Comparison of ENCODE assay signal across 19 mouse cellular contexts in genomic region chr4:83380266-83380665, GRCm38 (mm10). TPM values are rescaled to one million over a fixed set of nuclear protein-coding genes. Genes with fewer than 3 reads are reported as not detected.
DNase-seq lines count a peak whose midpoint lies in the region; TF ChIP-seq lines count a peak whose summit lies in the region.
"Had no signal": no experiment of that assay in that cellular context is flagged by ENCODE, and none has a peak within 500 bp of the region (broad histone marks: within the 10 kb centered on the region; RNA-seq: fewer than 3 reads in every experiment).

No protein-coding gene starts in this region.

- DNase-seq in lung, postnatal 36 days: peak; percentile 43
- DNase-seq in lung, postnatal 4 days: no peak
- peak; percentile 84 for DNase-seq in Muller cell, postnatal 12 days (ENCODE audit: inconsistent ontology term)
- peak; percentile 47 to 62 for DNase-seq in adrenal gland, postnatal 36 days
- no peak for DNase-seq in gastrocnemius, adult 8-10 months (ENCODE audit: low spot score in 2 of 2)
- no peak for DNase-seq in kidney, postnatal 4 days
- DNase-seq: cerebellum, adult 8-10 months; gastrocnemius, postnatal 14 days; kidney, adult 8-10 months; lung, embryonic 14.5 days; midbrain, embryonic 14.5 days; right cerebral cortex, adult 18-20 months; spleen, adult 18-20 months had no signal

- H3K4me2 ChIP-seq in myocyte (ENCODE audit: low read depth): peak overlapping the region; percentile 74
- H3K4me2 ChIP-seq: embryonic facial prominence, embryonic 12.5 days; lung, embryonic 14.5 days; stomach, embryonic 15.5 days had no signal

- no peaks in the 10 kb centered on the region for H3K79me2 ChIP-seq in myocyte (ENCODE audit: control insufficient read depth, insufficient read depth)

- no peak overlapping the region for H3ac ChIP-seq in myocyte (ENCODE audit: control insufficient read depth, insufficient read length)

- no peak overlapping the region for H3K4me3 ChIP-seq in myocyte
- H3K4me3 ChIP-seq: embryonic facial prominence, embryonic 12.5 days; forebrain, embryonic 10.5 days; layer of hippocampus, adult 2 months; stomach, embryonic 15.5 days had no signal

- H3K27me3 ChIP-seq in myocyte (ENCODE audit: control insufficient read depth, insufficient read depth, insufficient read length): no peaks in the 10 kb centered on the region
- H3K27me3 ChIP-seq: CH12.LX; embryonic facial prominence, embryonic 12.5 days; stomach, embryonic 15.5 days had no signal

- no peak for TF ChIP-seq POLR2A in myocyte (IDR thresholded peaks at IDR 0.05; ENCODE audit: insufficient read length, low read depth)

- H3K36me3 ChIP-seq in myocyte (ENCODE audit: control insufficient read depth, insufficient read depth): no peaks in the 10 kb centered on the region
- H3K36me3 ChIP-seq: embryonic facial prominence, embryonic 12.5 days; forebrain, embryonic 10.5 days; stomach, embryonic 15.5 days had no signal

TF ChIP-seq in myocyte, 11 proteins besides CTCF, POLR2A, EP300 and RAD21:
- TF ChIP-seq CEBPB (IDR thresholded peaks at IDR 0.05; ENCODE audit: insufficient read depth, poor library complexity, severe bottlenecking) (peak; percentile 81), TCF12 (IDR thresholded peaks at IDR 0.05; ENCODE audit: insufficient read depth, poor library complexity, severe bottlenecking) (no peak)

RNA-seq across cellular contexts. Expression of gene Snapc3, which starts 37.3 kb away (rescaled TPM):
- total RNA-seq in adrenal gland, postnatal 36 days (2021): 10 to 100 TPM; 18.7 to 21.5 TPM
- 18.4 TPM for polyA plus RNA-seq in myocyte (2012; fragmentation: generic; extraction: Trizol)
- 10 to 100 TPM in 1 of 4 experiments, 1 to 10 TPM in 3; 7.2 to 10.8 (median 9.5) TPM for total RNA-seq in gastrocnemius, adult 8-10 months (2022)

RNA-seq across cellular contexts. Expression of gene Ttc39b, which starts 56.2 kb away (rescaled TPM):
- 10 to 100 TPM; 20.9 TPM for total RNA-seq in adrenal gland, postnatal 36 days (2021)
- polyA plus RNA-seq in myocyte (2012; fragmentation: generic; extraction: Trizol): 19.3 TPM
- total RNA-seq in gastrocnemius, adult 8-10 months (2022): 1 to 10 TPM; 4.4 to 5.1 (median 4.9) TPM

Comparison
In these comparisons a context has a peak if more than half of its experiments do, and no peak if none do; other contexts are left out.
1. DNase-seq: peak in lung, postnatal 36 days (single experiment), Muller cell, postnatal 12 days (single experiment) and adrenal gland, postnatal 36 days (2 of 2); none in lung, postnatal 4 days (0 of 2), gastrocnemius, adult 8-10 months (0 of 2) and kidney, postnatal 4 days (0 of 2).